Mouse (Mus musculus) cortical plate, adult 2 months (tissue): ENCODE measurements around the gene Hes1.

Experiments used
- CTCF ChIP-seq: fragments of 200-500 bp; IDR thresholded peaks from 2 replicates; pipeline ENCODE4 v1.5.1; 2011; ENCODE audit warnings: mild to moderate bottlenecking, control low read depth, low read length; ENCODE audit not compliant: insufficient read depth; ENCODE audit errors: extremely low read depth
- POLR2A ChIP-seq: fragments of 200-500 bp; IDR thresholded peaks from 2 replicates; pipeline ENCODE4 v1.6.1; 2011; ENCODE audit warnings: mild to moderate bottlenecking, low read length, control low read depth; ENCODE audit not compliant: insufficient read depth; ENCODE audit errors: extremely low read depth

GRCm38 (mm10) chr16:30029264-30030003, 34.8 kb upstream of the Hes1 start:
- TF ChIP-seq CTCF: no peak
- TF ChIP-seq POLR2A: no peak
